Mouse (Mus musculus) central nervous system, embryonic 18 days (tissue): Measurements from ENCODE around the gene Prmt2. TPM values are rescaled to one million over a fixed set of nuclear protein-coding genes. Genes with fewer than 3 reads are reported as not detected.

Source experiments
- polyA plus RNA-seq: library from polyadenylated mRNA; depleted of rRNA; stranded (reverse); fragments of >200 nt; gene quantifications from 2 replicates; pipeline ENCODE4 v1.2.3, GENCODE M21; 2012; rRNA removed

Gene Prmt2
- polyA plus RNA-seq = 321 and 322 TPM in 2 replicates

GRCm38 (mm10) chr10:76237341-76238225 is at the start of gene Prmt2:
Prmt2 (minus strand) TSS chr10:76237865.

GRCm38 (mm10) chr10:76253536-76253935 is 15.9 kb upstream of the Prmt2 start, which contains the start of gene S100b:
S100b (plus strand) TSS chr10:76253853.

Other genes with a start within 250 kb of the Prmt2 start
- 8.7 and 9.6 TPM in 2 replicates for gene Zfp280b, start 205.2 kb downstream of the Prmt2 start, polyA plus RNA-seq
- gene Slc5a4b, start 126.9 kb downstream of the Prmt2 start, polyA plus RNA-seq = 0.01 and 0.05 TPM in 2 replicates
- 0.19 and 0.30 TPM in 2 replicates for gene Slc5a4a, start 90.4 kb downstream of the Prmt2 start, polyA plus RNA-seq
- 4.5 and 11.0 TPM in 2 replicates for gene S100b, start 16.0 kb upstream of the Prmt2 start, polyA plus RNA-seq
- gene Dip2a, start 107.4 kb upstream of the Prmt2 start, polyA plus RNA-seq = 48.4 and 50.4 TPM in 2 replicates
- gene AC141477.1, start 202.6 kb upstream of the Prmt2 start, polyA plus RNA-seq = not detected in 2 replicates
- 18.0 and 18.4 TPM in 2 replicates for gene Pcnt, start 204.9 kb upstream of the Prmt2 start, polyA plus RNA-seq
- gene 2610028H24Rik, start 211.2 kb upstream of the Prmt2 start, polyA plus RNA-seq = 0.04 TPM in 1 of 2 replicates, not detected in the other
- gene Mcm3ap, start 231.1 kb upstream of the Prmt2 start, polyA plus RNA-seq = 54.4 and 55.4 TPM in 2 replicates
- gene Ybey, start 231.2 kb upstream of the Prmt2 start, polyA plus RNA-seq = 3.0 and 3.1 TPM in 2 replicates